Mouse (Mus musculus): Measurements from ENCODE around the gene Fgfr1op. TPM values are rescaled to one million over a fixed set of nuclear protein-coding genes. Genes with fewer than 3 reads are reported as not detected.
"Not testable (repeated sequence)": the region's sequence is repeated elsewhere in the genome, so short reads cannot be mapped to it uniquely, and the experiment has no call there.

Gene Fgfr1op
- polyA plus RNA-seq, 1 experiment from 2014 or later, result 9.9 TPM

- H3K9me3 ChIP-seq (replicated peaks; ENCODE audit: control insufficient read depth, low read length), result no peaks in the 10 kb centered on the region
- H3K9ac ChIP-seq (ENCODE audit: low read depth, low read length), result no peak overlapping the region
- ATAC-seq (ENCODE audit: low read depth), result no peak
- H3K4me2 ChIP-seq (ENCODE audit: low read depth, low read length), result no peak overlapping the region
- H3K27ac ChIP-seq (ENCODE audit: low read length), result no peak overlapping the region
- H3K27me3 ChIP-seq (ENCODE audit: control insufficient read depth, insufficient read depth, low read depth, low read length), result no peaks in the 10 kb centered on the region
- peaks cover 11% of the 10 kb centered on the region for H3K36me3 ChIP-seq (ENCODE audit: control insufficient read depth, insufficient read depth)
- H3K4me3 ChIP-seq (ENCODE audit: low read depth, low read length), result no peak overlapping the region
- WGBS (ENCODE audit: insufficient replicate concordance), result 61% methylated on average over 8 of the region's 8 CpGs
- H3K4me1 ChIP-seq (ENCODE audit: control insufficient read depth, low read depth, low read length), result no peaks in the 10 kb centered on the region
These were observed 30.5 kb downstream of the Fgfr1op start for GRCm38 (mm10) chr17:8195685-8196376.

- peaks cover 9% of the 10 kb centered on the region for H3K36me3 ChIP-seq (ENCODE audit: control insufficient read depth, insufficient read depth)
- ATAC-seq (ENCODE audit: low read depth), result no peak
- H3K9me3 ChIP-seq (replicated peaks; ENCODE audit: control insufficient read depth, low read length), result no peaks in the 10 kb centered on the region
- no peaks in the 10 kb centered on the region for H3K27me3 ChIP-seq (ENCODE audit: control insufficient read depth, insufficient read depth, low read depth, low read length)
- no peak overlapping the region for H3K4me2 ChIP-seq (ENCODE audit: low read depth, low read length)
- no peak overlapping the region for H3K9ac ChIP-seq (ENCODE audit: low read depth, low read length)
- H3K4me3 ChIP-seq (ENCODE audit: low read depth, low read length), result no peak overlapping the region
- WGBS (ENCODE audit: insufficient replicate concordance), result 61% methylated on average over 3 of the region's 3 CpGs
- H3K27ac ChIP-seq (ENCODE audit: low read length), result no peak overlapping the region
- H3K4me1 ChIP-seq (ENCODE audit: control insufficient read depth, low read depth, low read length), result no peaks in the 10 kb centered on the region
These were observed 32.4 kb downstream of the Fgfr1op start for GRCm38 (mm10) chr17:8197652-8198051.

GRCm38 (mm10) chr17:8199067-8199935 lies 34.0 kb downstream of the Fgfr1op start:
- Histone ChIP-seq H3K36me3 (ENCODE audit: control insufficient read depth, insufficient read depth) (peaks cover 9% of the 10 kb centered on the region), H3K9ac (ENCODE audit: low read depth, low read length) (no peak overlapping the region), H3K4me3 (ENCODE audit: low read depth, low read length) (no peak overlapping the region), H3K4me1 (ENCODE audit: control insufficient read depth, low read depth, low read length) (no peaks in the 10 kb centered on the region), H3K27me3 (ENCODE audit: control insufficient read depth, insufficient read depth, low read depth, low read length) (no peaks in the 10 kb centered on the region), H3K4me2 (ENCODE audit: low read depth, low read length) (no peak overlapping the region), H3K27ac (ENCODE audit: low read length) (no peak overlapping the region), H3K9me3 (replicated peaks; ENCODE audit: control insufficient read depth, low read length) (no peaks in the 10 kb centered on the region)
- 60% methylated on average over 11 of the region's 11 CpGs for WGBS (ENCODE audit: insufficient replicate concordance)
- no peak for ATAC-seq (ENCODE audit: low read depth)

DNA sequence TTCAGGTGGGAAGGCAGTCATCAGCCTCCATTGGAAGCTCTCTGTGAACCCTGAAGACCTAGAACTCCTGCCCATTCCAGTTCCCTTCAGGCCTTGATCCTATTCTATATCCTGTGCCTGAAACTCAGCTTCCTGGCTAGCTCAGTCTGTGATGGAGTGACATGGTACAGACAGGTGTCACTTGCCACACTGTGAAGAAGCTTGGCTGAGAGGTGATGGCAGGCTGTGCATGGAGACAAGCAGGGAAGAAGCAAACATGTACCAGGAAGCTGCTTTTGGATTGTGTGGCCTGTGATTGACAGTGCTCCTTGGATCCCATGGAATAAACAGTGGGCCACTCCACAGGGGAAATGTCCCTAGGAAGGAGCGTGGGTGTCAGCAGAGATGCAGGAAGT lies 34.6 kb downstream of the Fgfr1op start:
- no peak overlapping the region for H3K4me3 ChIP-seq (ENCODE audit: low read depth, low read length)
- ATAC-seq (ENCODE audit: low read depth), result no peak
- H3K9me3 ChIP-seq (replicated peaks; ENCODE audit: control insufficient read depth, low read length), result no peaks in the 10 kb centered on the region
- H3K27me3 ChIP-seq (ENCODE audit: control insufficient read depth, insufficient read depth, low read depth, low read length), result no peaks in the 10 kb centered on the region
- no peak overlapping the region for H3K9ac ChIP-seq (ENCODE audit: low read depth, low read length)
- H3K27ac ChIP-seq (ENCODE audit: low read length), result no peak overlapping the region
- WGBS (ENCODE audit: insufficient replicate concordance), result 56% methylated on average over 1 of the region's 1 CpGs
- H3K36me3 ChIP-seq (ENCODE audit: control insufficient read depth, insufficient read depth), result peaks cover 4% of the 10 kb centered on the region; the same call in 1 of the 2 replicates
- no peaks in the 10 kb centered on the region for H3K4me1 ChIP-seq (ENCODE audit: control insufficient read depth, low read depth, low read length)
- no peak overlapping the region for H3K4me2 ChIP-seq (ENCODE audit: low read depth, low read length)

DNA sequence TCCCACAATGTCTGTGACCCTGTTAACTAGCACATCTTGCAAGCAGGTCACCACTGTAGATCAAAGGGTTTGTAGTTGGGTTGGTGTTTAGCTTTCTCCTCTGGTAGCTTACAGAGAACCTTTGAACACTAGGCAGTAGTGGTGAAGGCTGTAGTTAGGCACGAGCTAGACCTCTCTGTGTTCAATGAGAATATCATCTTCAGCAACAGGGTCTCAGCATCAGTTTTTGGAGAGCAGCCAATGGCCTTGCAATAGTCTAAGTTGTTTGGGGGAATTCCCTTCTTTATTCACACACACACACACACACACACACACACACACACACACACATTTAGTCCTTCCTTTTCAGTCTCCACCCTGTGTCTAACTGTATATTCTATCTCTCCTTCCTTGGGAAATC lies 38.2 kb downstream of the Fgfr1op start:
- no peak for ATAC-seq (ENCODE audit: low read depth)
- Histone ChIP-seq H3K9me3 (replicated peaks; ENCODE audit: control insufficient read depth, low read length) (no peaks in the 10 kb centered on the region), H3K27me3 (ENCODE audit: control insufficient read depth, insufficient read depth, low read depth, low read length) (no peaks in the 10 kb centered on the region), H3K36me3 (ENCODE audit: control insufficient read depth, insufficient read depth) (no peaks in the 10 kb centered on the region), H3K4me1 (ENCODE audit: control insufficient read depth, low read depth, low read length) (no peaks in the 10 kb centered on the region), H3K4me2 (ENCODE audit: low read depth, low read length) (no peak overlapping the region), H3K4me3 (ENCODE audit: low read depth, low read length) (no peak overlapping the region), H3K27ac (ENCODE audit: low read length) (no peak overlapping the region), H3K9ac (ENCODE audit: low read depth, low read length) (no peak overlapping the region)
- WGBS (ENCODE audit: insufficient replicate concordance), result 38% methylated on average over 1 of the region's 1 CpGs

- not testable (repeated sequence) for H3K4me1 ChIP-seq (ENCODE audit: control insufficient read depth, low read depth, low read length); H3K4me3 ChIP-seq (ENCODE audit: low read depth, low read length); H3K4me2 ChIP-seq (ENCODE audit: low read depth, low read length); H3K36me3 ChIP-seq (ENCODE audit: control insufficient read depth, insufficient read depth); H3K9ac ChIP-seq (ENCODE audit: low read depth, low read length); H3K9me3 ChIP-seq (replicated peaks; ENCODE audit: control insufficient read depth, low read length); H3K27me3 ChIP-seq (ENCODE audit: control insufficient read depth, insufficient read depth, low read depth, low read length); ATAC-seq (ENCODE audit: low read depth); H3K27ac ChIP-seq (ENCODE audit: low read length)
- 45% methylated on average over 1 of the region's 1 CpGs for WGBS (ENCODE audit: insufficient replicate concordance)
These were observed 39.9 kb downstream of the Fgfr1op start for GRCm38 (mm10) chr17:8205221-8205631.

GRCm38 (mm10) chr17:8206691-8207090 lies 41.4 kb downstream of the Fgfr1op start:
- no peak overlapping the region for H3K9ac ChIP-seq (ENCODE audit: low read depth, low read length)
- H3K4me3 ChIP-seq (ENCODE audit: low read depth, low read length), result no peak overlapping the region
- ATAC-seq (ENCODE audit: low read depth), result no peak
- no peaks in the 10 kb centered on the region for H3K9me3 ChIP-seq (replicated peaks; ENCODE audit: control insufficient read depth, low read length)
- no peak overlapping the region for H3K4me2 ChIP-seq (ENCODE audit: low read depth, low read length)
- no peaks in the 10 kb centered on the region for H3K27me3 ChIP-seq (ENCODE audit: control insufficient read depth, insufficient read depth, low read depth, low read length)
- no peak overlapping the region for H3K27ac ChIP-seq (ENCODE audit: low read length)
- H3K36me3 ChIP-seq (ENCODE audit: control insufficient read depth, insufficient read depth), result no peaks in the 10 kb centered on the region
- H3K4me1 ChIP-seq (ENCODE audit: control insufficient read depth, low read depth, low read length), result no peaks in the 10 kb centered on the region
- WGBS (ENCODE audit: insufficient replicate concordance), result 58% methylated on average over 5 of the region's 5 CpGs

DNA sequence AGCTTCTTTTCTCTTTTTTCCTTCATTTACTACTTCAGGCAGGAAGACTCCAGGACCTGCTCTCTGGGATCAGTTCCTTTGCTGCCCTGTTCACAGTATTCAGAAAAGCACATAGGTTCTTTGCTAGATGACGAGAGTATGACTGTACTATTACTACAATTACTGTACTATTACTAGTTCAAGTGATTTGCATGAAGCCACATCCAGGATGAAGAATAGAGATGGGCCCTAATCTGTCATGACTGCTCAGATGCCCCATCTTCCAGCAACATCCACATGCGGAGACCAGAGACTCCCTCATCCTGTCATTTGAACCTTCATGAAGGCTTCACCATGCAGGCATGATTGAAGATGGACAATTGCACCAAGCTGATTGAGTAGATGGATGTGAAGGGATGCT lies 44.4 kb downstream of the Fgfr1op start:
- H3K4me1 ChIP-seq (ENCODE audit: control insufficient read depth, low read depth, low read length), result no peaks in the 10 kb centered on the region
- no peaks in the 10 kb centered on the region for H3K27me3 ChIP-seq (ENCODE audit: control insufficient read depth, insufficient read depth, low read depth, low read length)
- ATAC-seq (ENCODE audit: low read depth), result no peak
- no peak overlapping the region for H3K9ac ChIP-seq (ENCODE audit: low read depth, low read length)
- H3K9me3 ChIP-seq (replicated peaks; ENCODE audit: control insufficient read depth, low read length), result no peaks in the 10 kb centered on the region
- H3K27ac ChIP-seq (ENCODE audit: low read length), result no peak overlapping the region
- H3K36me3 ChIP-seq (ENCODE audit: control insufficient read depth, insufficient read depth), result no peaks in the 10 kb centered on the region
- no peak overlapping the region for H3K4me3 ChIP-seq (ENCODE audit: low read depth, low read length)
- WGBS (ENCODE audit: insufficient replicate concordance), result 68% methylated on average over 2 of the region's 2 CpGs
- no peak overlapping the region for H3K4me2 ChIP-seq (ENCODE audit: low read depth, low read length)

DNA sequence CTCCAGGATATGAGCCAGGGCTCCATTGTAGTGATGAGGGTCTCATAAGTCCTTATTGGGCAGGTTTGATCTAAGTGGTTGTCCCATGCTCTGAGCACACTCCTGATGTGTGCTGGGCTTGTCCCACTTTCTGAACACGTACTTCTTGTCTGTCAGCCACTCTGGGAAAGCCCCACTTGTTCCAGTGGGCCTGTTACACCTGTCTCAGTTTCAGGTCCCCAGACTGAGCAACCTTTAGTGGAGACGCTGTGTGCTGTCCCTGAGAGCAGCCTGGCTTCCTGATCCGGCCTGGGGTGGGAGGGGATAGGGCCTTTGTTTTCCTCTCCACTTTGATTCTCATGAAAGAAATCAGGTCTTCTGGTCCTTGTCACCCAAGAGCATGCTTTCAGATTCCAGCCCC lies 44.9 kb downstream of the Fgfr1op start:
- Histone ChIP-seq H3K9ac (ENCODE audit: low read depth, low read length) (no peak overlapping the region), H3K4me2 (ENCODE audit: low read depth, low read length) (no peak overlapping the region), H3K4me1 (ENCODE audit: control insufficient read depth, low read depth, low read length) (no peaks in the 10 kb centered on the region), H3K4me3 (ENCODE audit: low read depth, low read length) (no peak overlapping the region), H3K9me3 (replicated peaks; ENCODE audit: control insufficient read depth, low read length) (no peaks in the 10 kb centered on the region), H3K27me3 (ENCODE audit: control insufficient read depth, insufficient read depth, low read depth, low read length) (no peaks in the 10 kb centered on the region), H3K36me3 (ENCODE audit: control insufficient read depth, insufficient read depth) (no peaks in the 10 kb centered on the region), H3K27ac (ENCODE audit: low read length) (no peak overlapping the region)
- no peak for ATAC-seq (ENCODE audit: low read depth)
- WGBS (ENCODE audit: insufficient replicate concordance), result 48% methylated on average over 3 of the region's 3 CpGs
